Mouse (Mus musculus): Measurements from ENCODE around the gene Sema4c. TPM values are rescaled to one million over a fixed set of nuclear protein-coding genes. Genes with fewer than 3 reads are reported as not detected.
A peak's percentile ranks its signal among the peaks of the same experiment; 100 is the strongest.

Gene Sema4c
- polyA plus RNA-seq, 1 experiment from 2014 or later, result 11.7 TPM

- no peak overlapping the region for H3K9ac ChIP-seq (replicated peaks; ENCODE audit: low read depth)
- H3K27ac ChIP-seq (ENCODE audit: low read length), result 0 out of 2 replicates have a peak overlapping the region, but pooled peaks have one; percentile 5
- no peaks in the 10 kb centered on the region for H3K4me1 ChIP-seq (ENCODE audit: insufficient read depth, low read depth, low read length)
- H3K36me3 ChIP-seq (ENCODE audit: insufficient read depth, low read length), result peaks cover 43% of the 10 kb centered on the region
- no peaks in the 10 kb centered on the region for H3K9me3 ChIP-seq (ENCODE audit: low read length)
- whole genome bisulfite sequencing, result 40% methylated on average over 8 of the region's 8 CpGs
- TF ChIP-seq CTCF (IDR thresholded peaks at IDR 0.05) (no peak), EP300 (IDR thresholded peaks at IDR 0.05) (no peak)
- no peak overlapping the region for H3K4me3 ChIP-seq (ENCODE audit: low read depth, low read length)
- H3K4me2 ChIP-seq (replicated peaks; ENCODE audit: low read depth, low read length), result no peak overlapping the region
- DNase-seq (ENCODE audit: low spot score) (no peak), ATAC-seq (no peak)
- H3K27me3 ChIP-seq (replicated peaks; ENCODE audit: insufficient read depth, low read length), result no peaks in the 10 kb centered on the region
Measured at GRCm38 (mm10) chr1:36548771-36549170, 9.4 kb downstream of the Sema4c start.

DNA sequence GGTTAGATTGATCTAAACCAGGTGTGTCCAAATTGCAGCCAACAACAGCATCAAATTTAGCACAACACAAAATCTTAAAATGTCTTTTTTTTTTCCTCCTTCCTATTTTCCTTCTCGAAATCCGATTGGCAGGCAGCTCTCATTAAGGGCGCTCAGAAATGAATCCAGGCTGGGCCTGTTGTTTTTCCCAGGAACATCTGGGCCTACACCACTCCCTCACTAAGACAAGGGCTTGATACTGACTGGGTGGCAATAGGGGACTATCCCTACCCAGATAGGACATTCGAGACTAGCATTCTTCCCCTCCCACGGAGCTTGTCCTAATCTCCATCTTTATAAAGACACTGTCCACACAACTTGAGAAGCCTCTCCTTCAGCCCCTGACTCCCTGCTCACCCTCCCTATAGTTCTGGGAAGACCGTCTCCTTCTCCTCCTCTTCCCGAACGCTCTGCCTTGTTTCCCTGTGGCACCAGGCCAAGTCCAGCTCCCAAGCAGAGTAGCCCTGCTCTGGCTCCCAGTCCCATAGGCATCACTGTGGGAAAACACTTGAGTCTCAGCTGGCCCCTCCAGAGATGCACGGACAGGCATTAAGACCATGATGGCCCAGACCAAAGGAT lies 10.1 kb downstream of the Sema4c start:
- TF ChIP-seq CTCF (IDR thresholded peaks at IDR 0.05) (no peak), EP300 (IDR thresholded peaks at IDR 0.05) (no peak)
- 23% methylated on average over 9 of the region's 9 CpGs for WGBS
- Histone ChIP-seq H3K4me2 (replicated peaks; ENCODE audit: low read depth, low read length) (no peak overlapping the region), H3K4me3 (ENCODE audit: low read depth, low read length) (no peak overlapping the region), H3K9me3 (ENCODE audit: low read length) (no peaks in the 10 kb centered on the region), H3K4me1 (ENCODE audit: insufficient read depth, low read depth, low read length) (no peaks in the 10 kb centered on the region), H3K9ac (replicated peaks; ENCODE audit: low read depth) (no peak overlapping the region), H3K27me3 (replicated peaks; ENCODE audit: insufficient read depth, low read length) (no peaks in the 10 kb centered on the region), H3K36me3 (ENCODE audit: insufficient read depth, low read length) (peaks cover 38% of the 10 kb centered on the region), H3K27ac (ENCODE audit: low read length) (peak overlapping the region; percentile 35; the same call in 1 of the 2 replicates)
- DNase-seq (ENCODE audit: low spot score) (peak; percentile 55), ATAC-seq (no peak)

- peak within 1 kb of the TSS; percentile 51 for H3K4me3 ChIP-seq (ENCODE audit: low read depth, low read length)
- H3K4me1 ChIP-seq (ENCODE audit: insufficient read depth, low read depth, low read length), result no peaks in the 10 kb centered on the region
- ATAC-seq (peak; percentile 98), DNase-seq (ENCODE audit: low spot score) (peak; percentile 100)
- H3K4me2 ChIP-seq (replicated peaks; ENCODE audit: low read depth, low read length), result peak within 1 kb of the TSS; percentile 74
- peak within 1 kb of the TSS; percentile 51; the same call in 1 of the 2 replicates for H3K27ac ChIP-seq (ENCODE audit: low read length)
- peak within 1 kb of the TSS; percentile 51 for H3K9ac ChIP-seq (replicated peaks; ENCODE audit: low read depth)
- 0% methylated on average over 43 of the region's 43 CpGs for WGBS
- no peaks in the 10 kb centered on the region for H3K27me3 ChIP-seq (replicated peaks; ENCODE audit: insufficient read depth, low read length)
- H3K9me3 ChIP-seq (ENCODE audit: low read length), result no peaks in the 10 kb centered on the region
- H3K36me3 ChIP-seq (ENCODE audit: insufficient read depth, low read length), result peaks cover 28% of the 10 kb centered on the region
- TF ChIP-seq EP300 (IDR thresholded peaks at IDR 0.05) (no peak), CTCF (IDR thresholded peaks at IDR 0.05) (peak; percentile 100)
Measured at GRCm38 (mm10) chr1:36546888-36547471, 11.2 kb downstream of the Sema4c start, which contains the start of gene Ankrd39. Gene Ankrd39 (minus strand): TSS chr1:36547445.

GRCm38 (mm10) chr1:36545845-36546600 lies 12.1 kb downstream of the Sema4c start:
- ATAC-seq, result no peak
- H3K36me3 ChIP-seq (ENCODE audit: insufficient read depth, low read length), result peaks cover 19% of the 10 kb centered on the region

GRCm38 (mm10) chr1:36545382-36545781 lies 12.8 kb downstream of the Sema4c start:
- whole genome bisulfite sequencing, result 77% methylated on average over 2 of the region's 2 CpGs

More at GRCm38 (mm10) chr1:36545845-36546600, 12.1 kb downstream of the Sema4c start:
- Histone ChIP-seq H3K9me3 (ENCODE audit: low read length) (no peaks in the 10 kb centered on the region), H3K9ac (replicated peaks; ENCODE audit: low read depth) (0 out of 2 replicates have a peak overlapping the region, but pooled peaks have one; percentile 51), H3K4me1 (ENCODE audit: insufficient read depth, low read depth, low read length) (no peaks in the 10 kb centered on the region), H3K4me2 (replicated peaks; ENCODE audit: low read depth, low read length) (peak overlapping the region; percentile 74), H3K4me3 (ENCODE audit: low read depth, low read length) (peak overlapping the region; percentile 51), H3K27me3 (replicated peaks; ENCODE audit: insufficient read depth, low read length) (no peaks in the 10 kb centered on the region), H3K27ac (ENCODE audit: low read length) (no peak overlapping the region)
- TF ChIP-seq EP300 (IDR thresholded peaks at IDR 0.05) (no peak), CTCF (IDR thresholded peaks at IDR 0.05) (peak; percentile 28; the same call in 1 of the 2 replicates)
- DNase-seq (ENCODE audit: low spot score), result no peak
- 67% methylated on average over 19 of the region's 19 CpGs for WGBS

GRCm38 (mm10) chr1:36542925-36543324 lies 15.2 kb downstream of the Sema4c start:
- Histone ChIP-seq H3K9ac (replicated peaks; ENCODE audit: low read depth) (no peak overlapping the region), H3K4me3 (ENCODE audit: low read depth, low read length) (no peak overlapping the region), H3K36me3 (ENCODE audit: insufficient read depth, low read length) (peaks cover 11% of the 10 kb centered on the region; the same call in 1 of the 2 replicates), H3K27ac (ENCODE audit: low read length) (no peak overlapping the region), H3K9me3 (ENCODE audit: low read length) (no peaks in the 10 kb centered on the region), H3K27me3 (replicated peaks; ENCODE audit: insufficient read depth, low read length) (no peaks in the 10 kb centered on the region), H3K4me1 (ENCODE audit: insufficient read depth, low read depth, low read length) (no peaks in the 10 kb centered on the region), H3K4me2 (replicated peaks; ENCODE audit: low read depth, low read length) (no peak overlapping the region)
- no peak for ATAC-seq
- TF ChIP-seq CTCF (IDR thresholded peaks at IDR 0.05) (no peak), EP300 (IDR thresholded peaks at IDR 0.05) (no peak)
- DNase-seq (ENCODE audit: low spot score), result no peak
- 88% methylated on average over 9 of the region's 9 CpGs for WGBS

More at GRCm38 (mm10) chr1:36545382-36545781, 12.8 kb downstream of the Sema4c start:
- TF ChIP-seq CTCF (IDR thresholded peaks at IDR 0.05), result no peak
- no peak for TF ChIP-seq EP300 (IDR thresholded peaks at IDR 0.05)
- DNase-seq (ENCODE audit: low spot score), result no peak
- Histone ChIP-seq H3K4me1 (ENCODE audit: insufficient read depth, low read depth, low read length) (no peaks in the 10 kb centered on the region), H3K9ac (replicated peaks; ENCODE audit: low read depth) (no peak overlapping the region), H3K4me2 (replicated peaks; ENCODE audit: low read depth, low read length) (no peak overlapping the region), H3K4me3 (ENCODE audit: low read depth, low read length) (no peak overlapping the region), H3K36me3 (ENCODE audit: insufficient read depth, low read length) (peaks cover 17% of the 10 kb centered on the region), H3K27me3 (replicated peaks; ENCODE audit: insufficient read depth, low read length) (no peaks in the 10 kb centered on the region), H3K9me3 (ENCODE audit: low read length) (no peaks in the 10 kb centered on the region), H3K27ac (ENCODE audit: low read length) (no peak overlapping the region)
- no peak for ATAC-seq
